Mouse (Mus musculus): ENCODE measurements around the gene Psme2b. TPM values are rescaled to one million over a fixed set of nuclear protein-coding genes. Genes with fewer than 3 reads are reported as not detected.
"Not testable (repeated sequence)": the region's sequence is repeated elsewhere in the genome, so short reads cannot be mapped to it uniquely, and the experiment has no call there.

Psme2b gene
- polyA plus RNA-seq (2014; fragmentation: Nextera tagmentation; extraction: Ambion mirVana), result 1.7 and 2.9 TPM in 2 replicates

DNA sequence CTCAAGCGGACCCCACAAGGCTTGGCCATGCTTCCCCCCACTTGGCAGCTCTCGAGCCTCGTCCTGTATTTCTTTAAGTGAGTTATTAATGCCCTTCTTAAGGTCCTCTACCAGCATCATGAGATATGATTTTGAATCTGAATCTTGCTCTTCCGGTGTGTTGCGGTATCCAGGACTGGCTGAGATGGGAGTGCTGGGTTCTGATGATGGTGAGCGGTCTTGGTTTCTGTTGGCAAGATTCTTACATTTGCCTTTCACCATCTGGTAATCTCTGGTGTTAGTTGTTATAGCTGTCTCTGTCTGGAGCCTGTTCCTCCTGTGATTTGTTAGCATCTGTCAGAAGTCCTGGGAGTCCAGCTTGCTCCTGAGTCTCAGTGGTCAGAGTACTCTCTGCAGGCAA is at the start of gene Psme2b:
Gene Psme2b, minus strand, starts transcription at position 101 of the 400 bp plus-strand sequence.
- not testable (repeated sequence) for H3K4me2 ChIP-seq (ENCODE audit: low read length)
- 95% methylated on average over 6 of the region's 6 CpGs for WGBS

DNA sequence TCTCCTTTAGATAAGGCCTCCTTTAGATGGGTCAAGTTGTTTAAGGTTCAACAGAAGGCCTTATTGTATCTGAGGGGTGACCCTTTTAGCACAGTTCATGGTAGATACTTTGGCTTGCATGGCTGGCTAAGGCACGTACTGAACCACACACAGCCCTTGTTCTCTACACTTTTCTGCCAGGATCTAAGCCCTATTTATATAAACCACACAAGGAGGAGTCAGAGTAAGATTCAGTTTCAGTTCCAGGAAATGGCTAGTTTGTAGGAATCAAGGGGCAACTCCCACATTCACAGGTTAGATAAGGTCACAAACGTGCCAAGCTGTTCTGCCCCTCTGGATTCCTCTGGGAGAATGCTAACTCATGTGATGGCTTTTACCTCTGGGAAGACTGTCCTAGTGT is 48.0 kb upstream of the Psme2b start, which contains the start of gene Tgtp1:
Gene Tgtp1, minus strand, starts transcription at position 155 of the 400 bp plus-strand sequence.
- 73% methylated on average over 2 of the region's 2 CpGs for WGBS
- not testable (repeated sequence) for H3K4me2 ChIP-seq (ENCODE audit: low read length); H3K4me3 ChIP-seq (ENCODE audit: low read depth, low read length); H3K27ac ChIP-seq (ENCODE audit: low read depth, low read length); H3K4me1 ChIP-seq (ENCODE audit: control insufficient read depth, insufficient read depth, low read length); H3K36me3 ChIP-seq (ENCODE audit: control insufficient read depth, insufficient read depth, low read length); DNase-seq (ENCODE audit: low spot score); H3K27me3 ChIP-seq (replicated peaks; ENCODE audit: control insufficient read depth, insufficient read depth, low read length); ATAC-seq; H3K9ac ChIP-seq (ENCODE audit: low read length); H3K9me3 ChIP-seq (replicated peaks; ENCODE audit: control insufficient read depth, low read length)

More for the DNA sequence above, at the start of gene Psme2b:
- not testable (repeated sequence) for H3K27me3 ChIP-seq (replicated peaks; ENCODE audit: control insufficient read depth, insufficient read depth, low read length); DNase-seq (ENCODE audit: low spot score); ATAC-seq; H3K9me3 ChIP-seq (replicated peaks; ENCODE audit: control insufficient read depth, low read length); H3K9ac ChIP-seq (ENCODE audit: low read length); H3K36me3 ChIP-seq (ENCODE audit: control insufficient read depth, insufficient read depth, low read length); H3K27ac ChIP-seq (ENCODE audit: low read depth, low read length); H3K4me3 ChIP-seq (ENCODE audit: low read depth, low read length); H3K4me1 ChIP-seq (ENCODE audit: control insufficient read depth, insufficient read depth, low read length)

DNA sequence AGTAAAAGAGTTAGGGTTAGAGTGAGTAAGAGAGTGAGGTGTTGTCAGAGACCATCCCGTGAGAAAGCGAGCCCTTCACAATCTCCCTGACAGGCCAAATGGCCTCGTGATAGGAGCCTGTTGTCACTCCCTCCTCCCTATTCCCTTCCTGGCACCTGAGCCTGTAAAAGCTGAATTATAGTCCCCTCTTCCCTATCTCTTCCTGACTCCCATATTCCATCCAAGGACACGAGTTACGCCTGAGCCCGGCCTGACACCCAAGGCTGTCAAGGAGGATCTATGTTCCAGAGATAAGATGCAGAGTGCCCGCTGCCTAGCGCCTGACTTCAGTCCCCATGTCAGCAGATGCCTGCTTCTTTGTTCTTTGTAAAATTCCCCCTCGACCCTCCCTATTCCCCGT is 47.3 kb upstream of the Psme2b start:
- H3K36me3 ChIP-seq (ENCODE audit: control insufficient read depth, insufficient read depth, low read length); DNase-seq (ENCODE audit: low spot score); H3K4me2 ChIP-seq (ENCODE audit: low read length); H3K4me1 ChIP-seq (ENCODE audit: control insufficient read depth, insufficient read depth, low read length); ATAC-seq; H3K9ac ChIP-seq (ENCODE audit: low read length); H3K9me3 ChIP-seq (replicated peaks; ENCODE audit: control insufficient read depth, low read length); H3K27me3 ChIP-seq (replicated peaks; ENCODE audit: control insufficient read depth, insufficient read depth, low read length); H3K4me3 ChIP-seq (ENCODE audit: low read depth, low read length); H3K27ac ChIP-seq (ENCODE audit: low read depth, low read length): not testable (repeated sequence)
- 80% methylated on average over 10 of the region's 10 CpGs for WGBS

GRCm38 (mm10) chr11:48991740-48992520 is 45.9 kb upstream of the Psme2b start, which contains the start of gene Gm12185:
Gene Gm12185, minus strand, starts transcription at chr11:48992226.
- DNase-seq (ENCODE audit: low spot score); H3K9ac ChIP-seq (ENCODE audit: low read length); H3K36me3 ChIP-seq (ENCODE audit: control insufficient read depth, insufficient read depth, low read length); H3K4me3 ChIP-seq (ENCODE audit: low read depth, low read length); ATAC-seq; H3K4me1 ChIP-seq (ENCODE audit: control insufficient read depth, insufficient read depth, low read length); H3K4me2 ChIP-seq (ENCODE audit: low read length); H3K9me3 ChIP-seq (replicated peaks; ENCODE audit: control insufficient read depth, low read length); H3K27me3 ChIP-seq (replicated peaks; ENCODE audit: control insufficient read depth, insufficient read depth, low read length); H3K27ac ChIP-seq (ENCODE audit: low read depth, low read length): not testable (repeated sequence)
- WGBS, result 73% methylated on average over 4 of the region's 4 CpGs

DNA sequence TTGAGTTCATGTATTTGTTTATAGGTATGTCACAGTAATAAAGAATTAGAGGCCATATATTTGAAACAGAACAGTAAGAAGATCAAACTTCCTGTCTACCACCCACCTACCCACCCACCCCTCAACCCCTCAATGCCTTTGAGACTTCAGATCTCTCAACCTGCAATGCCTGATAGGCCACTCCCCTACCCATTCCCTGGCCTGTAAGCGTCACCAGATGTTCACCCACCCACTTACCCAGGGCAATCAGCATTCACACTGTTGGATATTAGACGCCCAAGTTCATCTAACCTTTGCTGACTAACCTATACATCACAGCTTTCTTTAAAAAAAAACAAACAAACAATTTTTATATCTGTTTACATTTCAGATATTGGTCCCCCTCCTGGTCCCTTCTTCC is 44.0 kb upstream of the Psme2b start:
- not testable (repeated sequence) for H3K27me3 ChIP-seq (replicated peaks; ENCODE audit: control insufficient read depth, insufficient read depth, low read length); H3K36me3 ChIP-seq (ENCODE audit: control insufficient read depth, insufficient read depth, low read length); H3K4me1 ChIP-seq (ENCODE audit: control insufficient read depth, insufficient read depth, low read length); H3K9me3 ChIP-seq (replicated peaks; ENCODE audit: control insufficient read depth, low read length); H3K27ac ChIP-seq (ENCODE audit: low read depth, low read length); H3K4me2 ChIP-seq (ENCODE audit: low read length); DNase-seq (ENCODE audit: low spot score); H3K9ac ChIP-seq (ENCODE audit: low read length); ATAC-seq; H3K4me3 ChIP-seq (ENCODE audit: low read depth, low read length)
- 86% methylated on average over 1 of the region's 2 CpGs for WGBS

- 81% methylated on average over 2 of the region's 3 CpGs for WGBS
Measured at GRCm38 (mm10) chr11:48988219-48988618, 42.2 kb upstream of the Psme2b start.

GRCm38 (mm10) chr11:48982848-48983247 is 36.9 kb upstream of the Psme2b start:
- WGBS, result no CpG with 5 or more reads among the region's 3 CpGs
- H3K4me2 ChIP-seq (ENCODE audit: low read length); H3K36me3 ChIP-seq (ENCODE audit: control insufficient read depth, insufficient read depth, low read length); H3K9ac ChIP-seq (ENCODE audit: low read length); H3K27ac ChIP-seq (ENCODE audit: low read depth, low read length); H3K4me1 ChIP-seq (ENCODE audit: control insufficient read depth, insufficient read depth, low read length); H3K4me3 ChIP-seq (ENCODE audit: low read depth, low read length); ATAC-seq; H3K27me3 ChIP-seq (replicated peaks; ENCODE audit: control insufficient read depth, insufficient read depth, low read length); H3K9me3 ChIP-seq (replicated peaks; ENCODE audit: control insufficient read depth, low read length); DNase-seq (ENCODE audit: low spot score): not testable (repeated sequence)

More at GRCm38 (mm10) chr11:48988219-48988618, 42.2 kb upstream of the Psme2b start:
- H3K4me1 ChIP-seq (ENCODE audit: control insufficient read depth, insufficient read depth, low read length); H3K36me3 ChIP-seq (ENCODE audit: control insufficient read depth, insufficient read depth, low read length); H3K27ac ChIP-seq (ENCODE audit: low read depth, low read length); DNase-seq (ENCODE audit: low spot score); H3K4me2 ChIP-seq (ENCODE audit: low read length); H3K9me3 ChIP-seq (replicated peaks; ENCODE audit: control insufficient read depth, low read length); ATAC-seq; H3K4me3 ChIP-seq (ENCODE audit: low read depth, low read length); H3K9ac ChIP-seq (ENCODE audit: low read length); H3K27me3 ChIP-seq (replicated peaks; ENCODE audit: control insufficient read depth, insufficient read depth, low read length): not testable (repeated sequence)

GRCm38 (mm10) chr11:48980052-48980451 is 34.1 kb upstream of the Psme2b start:
- not testable (repeated sequence) for H3K9ac ChIP-seq (ENCODE audit: low read length); DNase-seq (ENCODE audit: low spot score); H3K27me3 ChIP-seq (replicated peaks; ENCODE audit: control insufficient read depth, insufficient read depth, low read length); H3K9me3 ChIP-seq (replicated peaks; ENCODE audit: control insufficient read depth, low read length); H3K4me2 ChIP-seq (ENCODE audit: low read length); ATAC-seq; H3K27ac ChIP-seq (ENCODE audit: low read depth, low read length); H3K4me1 ChIP-seq (ENCODE audit: control insufficient read depth, insufficient read depth, low read length); H3K4me3 ChIP-seq (ENCODE audit: low read depth, low read length); H3K36me3 ChIP-seq (ENCODE audit: control insufficient read depth, insufficient read depth, low read length)
- no CpG with 5 or more reads among the region's 5 CpGs for WGBS

- H3K27ac ChIP-seq (ENCODE audit: low read depth, low read length); H3K36me3 ChIP-seq (ENCODE audit: control insufficient read depth, insufficient read depth, low read length); H3K9ac ChIP-seq (ENCODE audit: low read length); H3K4me2 ChIP-seq (ENCODE audit: low read length); H3K4me1 ChIP-seq (ENCODE audit: control insufficient read depth, insufficient read depth, low read length); DNase-seq (ENCODE audit: low spot score); H3K9me3 ChIP-seq (replicated peaks; ENCODE audit: control insufficient read depth, low read length); H3K27me3 ChIP-seq (replicated peaks; ENCODE audit: control insufficient read depth, insufficient read depth, low read length); ATAC-seq; H3K4me3 ChIP-seq (ENCODE audit: low read depth, low read length): not testable (repeated sequence)
- WGBS, result no CpG with 5 or more reads among the region's 3 CpGs
Measured at GRCm38 (mm10) chr11:48979251-48979650, 33.3 kb upstream of the Psme2b start, which contains the start of gene 9930111J21Rik1. Gene 9930111J21Rik1, minus strand, starts transcription at chr11:48979398.
